Mouse (Mus musculus) hindbrain, postnatal 0 days (tissue): Measurements from ENCODE around the gene Pold4. TPM values are rescaled to one million over a fixed set of nuclear protein-coding genes. Genes with fewer than 3 reads are reported as not detected.

Experiments used
- ATAC-seq: fragments of 200-750 bp; cut with Nextera tagmentation; 2 replicates; pipeline ENCODE4 v1.8.0; 2017; ENCODE audit warnings: mild to moderate bottlenecking, moderate TSS enrichment, moderate library complexity
- DNase-seq: peaks from one replicate; pipeline ENCODE4 v3.0.0-alpha.2; 2015; ENCODE audit warnings: low spot score
- H3K27ac ChIP-seq: fragments of 300-500 bp; sonication (generic); 2 replicates; pipeline ENCODE4 v1.5.1; 2014; ENCODE audit warnings: mild to moderate bottlenecking
- H3K27me3 ChIP-seq: fragments of 300-500 bp; sonication (generic); 2 replicates; pipeline ENCODE4 v1.6.1; 2014; ENCODE audit warnings: low read length, mixed read lengths; ENCODE audit not compliant: insufficient read depth
- H3K36me3 ChIP-seq: fragments of 300-500 bp; sonication (generic); 2 replicates; pipeline ENCODE4 v1.6.1; 2014; ENCODE audit warnings: low read length, mixed read lengths; ENCODE audit not compliant: insufficient read depth
- H3K4me1 ChIP-seq: fragments of 300-500 bp; sonication (generic); 2 replicates; pipeline ENCODE4 v1.6.1; 2014; ENCODE audit warnings: antibody characterized with exemption, low read length, mixed read lengths; ENCODE audit not compliant: insufficient read depth
- H3K4me2 ChIP-seq: fragments of 300-500 bp; sonication (generic); 2 replicates; pipeline ENCODE4 v1.6.1; 2014; ENCODE audit warnings: low read depth, mild to moderate bottlenecking, low read length, moderate library complexity, mixed read lengths
- H3K4me3 ChIP-seq: fragments of 300-500 bp; sonication (generic); 2 replicates; pipeline ENCODE4 v1.5.1; 2014; ENCODE audit warnings: low read length
- H3K9ac ChIP-seq: fragments of 300-500 bp; sonication (generic); replicated peaks from 2 replicates; pipeline ENCODE4 v1.6.1; 2014; ENCODE audit warnings: mild to moderate bottlenecking, low read length, moderate library complexity, mixed read lengths
- H3K9me3 ChIP-seq: fragments of 300-500 bp; sonication (generic); 2 replicates; pipeline ENCODE4 v1.6.1; 2016; ENCODE audit warnings: low read length, mixed read lengths
- CTCF ChIP-seq: IDR thresholded peaks from 2 replicates; pipeline ENCODE4 v1.5.1; 2016; ENCODE audit warnings: antibody characterized with exemption, control low read depth, low read depth
- WGBS: fragments of 180-500 bp; shearing (Covaris S2); extraction: QIAGEN DNeasy Blood & Tissue Kit; methylation state at CpG from one replicate; pipeline ENCODE4 v1.1.7; 2014; 5-methylcytosine and 5-hydroxymethylcytosine counted together
- polyA plus RNA-seq: library from polyadenylated mRNA; unstranded; fragments of >200 nt; fragmentation: Nextera tagmentation; extraction: Ambion mirVana; gene quantifications from 2 replicates; pipeline ENCODE4 v1.2.1, GENCODE M21; 2015
- total RNA-seq: library from RNA; depleted of rRNA; stranded (reverse); fragments of >200 nt; gene quantifications from 2 replicates; pipeline ENCODE4 v1.2.3, GENCODE M21; 2014

Gene Pold4
- total and polyA plus RNA-seq, 2 experiments from 2014 or later, result 24.5 to 28.7 TPM

DNA sequence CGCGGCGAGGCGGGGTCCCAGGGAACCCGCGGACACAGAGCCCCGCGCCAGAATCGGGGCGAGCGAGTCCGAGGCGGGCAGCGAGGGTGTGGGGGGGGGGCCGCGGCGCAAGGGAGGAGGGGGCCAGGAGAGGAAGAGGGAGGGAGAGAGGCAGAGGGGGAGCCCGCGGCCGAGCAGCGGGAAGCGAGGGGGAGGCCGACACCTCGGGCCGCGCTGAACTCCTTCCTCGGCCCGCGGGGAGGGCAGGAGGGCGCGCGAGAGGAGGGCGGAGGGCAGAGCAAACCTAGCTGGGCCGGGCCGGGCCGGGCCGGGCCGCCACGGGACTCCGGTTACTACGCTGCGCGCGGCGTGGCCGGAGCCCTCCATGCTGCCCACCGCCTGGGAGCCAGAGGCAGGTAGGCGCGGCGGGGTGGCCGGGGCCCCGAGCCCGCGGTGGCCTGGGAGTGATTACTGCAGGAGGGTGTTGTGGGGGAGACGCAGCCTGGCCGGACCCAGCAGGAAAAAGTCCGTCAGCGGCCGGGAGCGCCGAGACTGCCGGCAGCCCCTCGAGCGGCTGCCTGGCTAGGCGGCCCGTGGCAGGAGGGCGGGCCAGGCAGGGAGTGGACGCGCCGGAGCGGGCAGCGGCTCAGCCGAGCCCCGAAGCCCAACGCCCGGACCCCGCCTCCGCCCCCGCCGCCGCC, 16.8 kb upstream of the Pold4 start:
- Histone ChIP-seq H3K4me3 (peak overlapping the region; percentile 52), H3K4me2 (peak overlapping the region; percentile 87), H3K9me3 (no peaks in the 10 kb centered on the region), H3K27ac (no peak overlapping the region; the same call in 1 of the 2 replicates), H3K9ac (peak overlapping the region; percentile 61), H3K4me1 (peaks cover 17% of the 10 kb centered on the region; the same call in 1 of the 2 replicates), H3K27me3 (peaks cover 12% of the 10 kb centered on the region), H3K36me3 (no peaks in the 10 kb centered on the region)
- ATAC-seq, result peak; percentile 28
- no peak for TF ChIP-seq CTCF
- DNase-seq, result no peak
- under 1% methylated on average over 61 of the region's 81 CpGs for WGBS

GRCm38 (mm10) chr19:4215451-4215840, 16.3 kb upstream of the Pold4 start:
- Histone ChIP-seq H3K4me3 (peak overlapping the region; percentile 52), H3K36me3 (no peaks in the 10 kb centered on the region), H3K4me1 (peaks cover 22% of the 10 kb centered on the region; the same call in 1 of the 2 replicates), H3K27ac (no peak overlapping the region; the same call in 1 of the 2 replicates), H3K9me3 (no peaks in the 10 kb centered on the region), H3K27me3 (peaks cover 12% of the 10 kb centered on the region), H3K9ac (peak overlapping the region; percentile 61; the same call in 1 of the 2 replicates), H3K4me2 (peak overlapping the region; percentile 87)
- WGBS, result 6% methylated on average over 19 of the region's 21 CpGs
- ATAC-seq (no peak), DNase-seq (no peak)
- no peak for TF ChIP-seq CTCF

DNA sequence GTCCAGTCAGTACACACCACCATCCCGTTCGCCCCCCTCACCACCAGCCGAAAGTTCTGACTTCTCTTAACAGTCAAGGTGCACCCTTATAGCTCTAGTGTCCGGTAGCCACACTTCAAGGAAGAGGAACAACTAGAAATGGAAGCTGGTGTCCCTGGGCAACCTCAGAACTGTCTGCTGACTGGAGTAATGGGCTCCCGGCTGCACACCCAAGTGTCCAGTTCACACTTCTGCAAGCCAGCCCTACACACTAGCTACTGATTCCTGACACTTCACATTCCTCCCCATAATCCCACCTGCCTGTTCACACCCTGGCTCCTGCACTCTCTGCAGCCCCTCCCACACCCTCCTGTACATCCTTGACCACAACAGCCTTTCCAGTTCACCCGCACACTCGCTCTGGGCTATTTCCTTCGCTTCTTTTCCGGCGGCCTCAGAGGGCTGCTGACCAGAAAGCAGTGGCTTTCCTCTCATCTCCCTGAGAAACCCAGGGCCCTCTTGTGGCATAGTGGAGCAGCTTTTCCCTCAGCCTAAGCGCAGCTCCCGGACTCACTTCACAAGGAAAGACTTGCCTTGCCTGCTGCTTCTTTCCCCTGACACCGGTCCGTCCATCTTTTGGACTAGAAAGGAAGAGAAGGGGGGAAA, 15.5 kb upstream of the Pold4 start:
- TF ChIP-seq CTCF, result peak; percentile 74
- H3K9me3 ChIP-seq, result no peaks in the 10 kb centered on the region
- H3K27me3 ChIP-seq, result peaks cover 12% of the 10 kb centered on the region
- no peak overlapping the region for H3K9ac ChIP-seq
- H3K27ac ChIP-seq, result no peak overlapping the region
- DNase-seq, result peak; percentile 72
- H3K4me2 ChIP-seq, result no peak overlapping the region
- peaks cover 30% of the 10 kb centered on the region; the same call in 1 of the 2 replicates for H3K4me1 ChIP-seq
- no peaks in the 10 kb centered on the region for H3K36me3 ChIP-seq
- no peak overlapping the region for H3K4me3 ChIP-seq
- no peak for ATAC-seq
- 21% methylated on average over 14 of the region's 14 CpGs for WGBS

GRCm38 (mm10) chr19:4217140-4217539, 14.6 kb upstream of the Pold4 start:
- H3K27me3 ChIP-seq, result peaks cover 9% of the 10 kb centered on the region
- ATAC-seq, result no peak
- H3K4me1 ChIP-seq, result peaks cover 32% of the 10 kb centered on the region; the same call in 1 of the 2 replicates
- H3K36me3 ChIP-seq, result no peaks in the 10 kb centered on the region
- no peak for TF ChIP-seq CTCF
- H3K9ac ChIP-seq, result no peak overlapping the region
- H3K27ac ChIP-seq, result no peak overlapping the region
- H3K9me3 ChIP-seq, result no peaks in the 10 kb centered on the region
- no peak overlapping the region for H3K4me2 ChIP-seq
- no peak for DNase-seq
- no peak overlapping the region for H3K4me3 ChIP-seq
- WGBS, result 25% methylated on average over 5 of the region's 5 CpGs

- H3K9ac ChIP-seq, result no peak overlapping the region
- no peaks in the 10 kb centered on the region for H3K9me3 ChIP-seq
- H3K4me2 ChIP-seq, result no peak overlapping the region
- H3K4me1 ChIP-seq, result peaks cover 32% of the 10 kb centered on the region; the same call in 1 of the 2 replicates
- ATAC-seq (no peak), DNase-seq (no peak)
- WGBS, result 44% methylated on average over 3 of the region's 3 CpGs
- peaks cover 9% of the 10 kb centered on the region for H3K27me3 ChIP-seq
- TF ChIP-seq CTCF, result no peak
- no peaks in the 10 kb centered on the region for H3K36me3 ChIP-seq
- H3K4me3 ChIP-seq, result no peak overlapping the region
- no peak overlapping the region for H3K27ac ChIP-seq
These were observed 13.8 kb upstream of the Pold4 start for GRCm38 (mm10) chr19:4217855-4218254.

DNA sequence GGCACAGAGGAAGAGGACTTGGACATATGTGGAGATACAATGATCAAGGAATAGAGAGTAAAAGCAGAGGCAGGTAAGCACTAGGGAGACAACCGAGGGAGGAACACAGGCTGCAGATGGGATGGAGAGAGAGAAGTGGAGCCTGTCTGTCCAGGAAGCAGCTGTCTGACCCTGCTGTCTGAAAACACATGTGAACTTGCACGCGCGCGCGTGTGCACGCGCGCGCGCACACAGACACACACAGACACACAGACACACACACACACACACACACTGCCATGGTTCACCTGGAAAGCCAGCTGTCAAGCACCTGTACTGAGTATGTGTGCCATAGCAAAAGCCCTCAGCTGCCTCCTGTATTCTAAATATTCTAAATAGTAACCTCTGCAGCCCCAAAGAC, 13.4 kb upstream of the Pold4 start:
- DNase-seq (no peak), ATAC-seq (no peak)
- Histone ChIP-seq H3K36me3 (no peaks in the 10 kb centered on the region), H3K27me3 (peaks cover 9% of the 10 kb centered on the region), H3K9me3 (no peaks in the 10 kb centered on the region), H3K9ac (no peak overlapping the region), H3K4me2 (no peak overlapping the region), H3K4me3 (no peak overlapping the region), H3K4me1 (peaks cover 32% of the 10 kb centered on the region; the same call in 1 of the 2 replicates), H3K27ac (no peak overlapping the region)
- no peak for TF ChIP-seq CTCF
- WGBS, result 92% methylated on average over 11 of the region's 11 CpGs
